Mouse (Mus musculus) midbrain, postnatal 0 days (tissue): ENCODE measurements at regions not wholly inside any gene's neighbourhood (a gene's known extent, or its start where the extent isn't known, plus 50 kb on each side); places are given as distances from the start of the nearest gene placed in this dataset.

Experiments
- ATAC-seq: fragments of 200-750 bp; cut with Nextera tagmentation; 2 replicates; pipeline ENCODE4 v1.8.0; 2017; ENCODE audit warnings: moderate number of reproducible peaks, mild to moderate bottlenecking, moderate TSS enrichment, moderate library complexity; ENCODE audit not compliant: low FRiP score
- DNase-seq: peaks from one replicate; pipeline ENCODE4 v3.0.0-alpha.2; 2015; ENCODE audit warnings: low spot score
- H3K27ac ChIP-seq: fragments of 300-500 bp; sonication (generic); 2 replicates; pipeline ENCODE4 v1.5.1; 2014; ENCODE audit warnings: low read depth, mild to moderate bottlenecking, low read length, mixed read lengths
- H3K27me3 ChIP-seq: fragments of 300-500 bp; sonication (generic); 2 replicates; pipeline ENCODE4 v1.6.1; 2014; ENCODE audit warnings: low read length, control low read depth, mixed read lengths; ENCODE audit not compliant: insufficient read depth
- H3K36me3 ChIP-seq: fragments of 300-500 bp; sonication (generic); 2 replicates; pipeline ENCODE4 v1.6.1; 2014; ENCODE audit warnings: low read length, control low read depth, mixed read lengths; ENCODE audit not compliant: insufficient read depth
- H3K4me1 ChIP-seq: fragments of 300-500 bp; sonication (generic); 2 replicates; pipeline ENCODE4 v1.6.1; 2014; ENCODE audit warnings: mild to moderate bottlenecking, control low read depth, antibody characterized with exemption, low read length, mixed read lengths; ENCODE audit not compliant: insufficient read depth
- H3K4me2 ChIP-seq: fragments of 300-500 bp; sonication (generic); 2 replicates; pipeline ENCODE4 v1.6.1; 2014; ENCODE audit warnings: low read depth, mild to moderate bottlenecking, low read length, mixed read lengths; ENCODE audit not compliant: poor library complexity, severe bottlenecking
- H3K4me3 ChIP-seq: fragments of 300-500 bp; sonication (generic); 2 replicates; pipeline ENCODE4 v1.5.1; 2014; ENCODE audit warnings: low read depth, mild to moderate bottlenecking, low read length, moderate library complexity
- H3K9ac ChIP-seq: fragments of 300-500 bp; sonication (generic); replicated peaks from 2 replicates; pipeline ENCODE4 v1.6.1; 2014; ENCODE audit warnings: mild to moderate bottlenecking, low read length, moderate library complexity, mixed read lengths; ENCODE audit not compliant: poor library complexity, severe bottlenecking
- H3K9me3 ChIP-seq: fragments of 300-500 bp; sonication (generic); 2 replicates; pipeline ENCODE4 v1.6.1; 2016; ENCODE audit warnings: low read length, control low read depth
- CTCF ChIP-seq: IDR thresholded peaks from 2 replicates; pipeline ENCODE4 v1.5.1; 2016; ENCODE audit warnings: antibody characterized with exemption, mild to moderate bottlenecking
- WGBS: fragments of 180-500 bp; shearing (Covaris S2); extraction: QIAGEN DNeasy Blood & Tissue Kit; methylation state at CpG from one replicate; pipeline ENCODE4 v1.1.7; 2014; 5-methylcytosine and 5-hydroxymethylcytosine counted together

- H3K27ac ChIP-seq = no peak overlapping the region
- WGBS = 73% methylated on average over 5 of the region's 5 CpGs
- H3K9ac ChIP-seq = no peak overlapping the region
- H3K9me3 ChIP-seq = no peaks in the 10 kb centered on the region
- H3K4me1 ChIP-seq = no peaks in the 10 kb centered on the region
- H3K4me2 ChIP-seq = no peak overlapping the region
- ATAC-seq (no peak), DNase-seq (no peak)
- no peaks in the 10 kb centered on the region for H3K36me3 ChIP-seq
- TF ChIP-seq CTCF = no peak
- H3K27me3 ChIP-seq = no peaks in the 10 kb centered on the region
- no peak overlapping the region for H3K4me3 ChIP-seq
These were observed 317.3 kb upstream of the 4933412E24Rik start for GRCm38 (mm10) chr15:60333573-60334306.

GRCm38 (mm10) chr15:60317577-60317976 lies 301.2 kb upstream of the 4933412E24Rik start:
- ATAC-seq (no peak), DNase-seq (no peak)
- no peaks in the 10 kb centered on the region for H3K27me3 ChIP-seq
- H3K36me3 ChIP-seq = no peaks in the 10 kb centered on the region
- no peaks in the 10 kb centered on the region for H3K4me1 ChIP-seq
- 98% methylated on average over 2 of the region's 2 CpGs for WGBS
- H3K4me2 ChIP-seq = no peak overlapping the region
- no peaks in the 10 kb centered on the region for H3K9me3 ChIP-seq
- H3K27ac ChIP-seq = no peak overlapping the region
- TF ChIP-seq CTCF = no peak
- no peak overlapping the region for H3K4me3 ChIP-seq
- no peak overlapping the region for H3K9ac ChIP-seq

GRCm38 (mm10) chr15:60315210-60315609 lies 298.8 kb upstream of the 4933412E24Rik start:
- Histone ChIP-seq H3K9ac (no peak overlapping the region), H3K4me2 (no peak overlapping the region), H3K27me3 (no peaks in the 10 kb centered on the region), H3K27ac (no peak overlapping the region), H3K9me3 (no peaks in the 10 kb centered on the region), H3K36me3 (no peaks in the 10 kb centered on the region), H3K4me3 (no peak overlapping the region), H3K4me1 (no peaks in the 10 kb centered on the region)
- TF ChIP-seq CTCF = no peak
- DNase-seq (no peak), ATAC-seq (no peak)
- 75% methylated on average over 5 of the region's 5 CpGs for WGBS

- ATAC-seq = no peak
These were observed 293.5 kb upstream of the 4933412E24Rik start for GRCm38 (mm10) chr15:60309909-60310308.

GRCm38 (mm10) chr15:60308968-60309367 lies 292.6 kb upstream of the 4933412E24Rik start:
- TF ChIP-seq CTCF = no peak
- H3K9me3 ChIP-seq = no peaks in the 10 kb centered on the region
- 45% methylated on average over 1 of the region's 1 CpGs for WGBS
- DNase-seq (peak; percentile 18), ATAC-seq (0 out of 2 replicates have a peak, but pooled peaks have one; percentile 23)
- no peak overlapping the region for H3K4me2 ChIP-seq
- 0 out of 2 replicates have a peak, but pooled peaks cover 4% of the 10 kb centered on the region for H3K4me1 ChIP-seq
- H3K27me3 ChIP-seq = no peaks in the 10 kb centered on the region
- no peak overlapping the region for H3K27ac ChIP-seq
- no peak overlapping the region for H3K9ac ChIP-seq
- no peak overlapping the region for H3K4me3 ChIP-seq
- no peaks in the 10 kb centered on the region for H3K36me3 ChIP-seq

More at GRCm38 (mm10) chr15:60309909-60310308, 293.5 kb upstream of the 4933412E24Rik start:
- peak; percentile 71 for DNase-seq
- 79% methylated on average over 3 of the region's 3 CpGs for WGBS
- no peak overlapping the region for H3K9ac ChIP-seq
- H3K4me2 ChIP-seq = no peak overlapping the region
- no peaks in the 10 kb centered on the region for H3K9me3 ChIP-seq
- no peak overlapping the region for H3K4me3 ChIP-seq
- 0 out of 2 replicates have a peak, but pooled peaks cover 4% of the 10 kb centered on the region for H3K4me1 ChIP-seq
- no peak overlapping the region for H3K27ac ChIP-seq
- no peak for TF ChIP-seq CTCF
- no peaks in the 10 kb centered on the region for H3K27me3 ChIP-seq
- H3K36me3 ChIP-seq = no peaks in the 10 kb centered on the region

- H3K9me3 ChIP-seq = no peaks in the 10 kb centered on the region
- ATAC-seq = no peak
- TF ChIP-seq CTCF = no peak
- H3K27ac ChIP-seq = no peak overlapping the region
- no peak overlapping the region for H3K4me2 ChIP-seq
- WGBS = 89% methylated on average over 2 of the region's 2 CpGs
- H3K36me3 ChIP-seq = no peaks in the 10 kb centered on the region
- H3K4me1 ChIP-seq = 0 out of 2 replicates have a peak, but pooled peaks cover 4% of the 10 kb centered on the region
- no peak overlapping the region for H3K4me3 ChIP-seq
- no peak for DNase-seq
- no peaks in the 10 kb centered on the region for H3K27me3 ChIP-seq
- H3K9ac ChIP-seq = no peak overlapping the region
These were observed 291.7 kb upstream of the 4933412E24Rik start for GRCm38 (mm10) chr15:60308126-60308525.
